Mouse (Mus musculus): ENCODE results near the gene Stab1.

Gene Stab1

GRCm38 (mm10) chr14:31168425-31168824 lies at the start of gene Stab1:
Gene Stab1 (minus strand): TSS chr14:31168641.
- DNase-seq (ENCODE audit: low read depth, low spot score): no peak

DNA sequence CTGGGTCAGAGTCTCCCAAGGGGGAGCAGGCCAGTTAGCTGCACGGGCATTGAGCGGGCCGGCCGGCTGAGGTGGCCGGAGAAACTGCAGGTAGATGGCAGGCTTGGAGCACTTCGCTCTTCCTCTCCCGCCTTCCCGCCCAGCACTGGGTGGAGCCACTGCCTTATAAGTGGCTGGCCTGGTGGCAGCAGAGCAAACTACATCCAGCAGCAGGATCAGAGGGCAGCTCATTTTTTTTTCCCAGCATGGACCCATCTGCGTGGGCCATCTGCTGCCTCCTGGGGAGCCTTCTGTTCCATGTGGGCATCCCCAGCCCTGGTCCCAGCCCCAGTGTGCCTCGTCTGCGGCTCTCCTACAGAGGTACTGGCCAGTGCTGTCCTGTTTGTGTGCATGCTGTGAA lies 49.2 kb upstream of the Stab1 start, which contains the start of gene Sema3g:
Gene Sema3g (plus strand): TSS at position 195 of the 400 bp plus-strand sequence.
- DNase-seq (ENCODE audit: low read depth, low spot score): no peak

DNA sequence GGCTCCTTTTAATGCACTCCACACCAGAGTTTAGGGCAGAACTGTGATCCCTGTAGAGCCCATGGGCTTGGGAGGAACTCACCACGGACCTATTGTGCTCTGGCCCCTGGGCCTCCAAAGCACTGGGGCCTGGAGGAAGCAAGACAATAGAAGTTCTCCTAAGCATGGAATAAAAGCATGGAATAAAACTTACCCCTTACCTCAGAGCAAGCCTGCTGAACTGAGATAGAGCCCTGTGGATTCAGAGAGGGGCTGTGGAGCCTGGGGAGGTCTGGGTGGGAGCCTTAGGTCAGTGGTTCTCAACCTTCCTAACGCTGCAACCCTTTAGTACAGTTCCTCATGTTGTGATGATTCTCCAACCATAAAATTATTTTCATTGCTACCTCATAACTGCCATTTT lies 48.4 kb upstream of the Stab1 start, which contains the start of gene Nisch:
Gene Nisch (minus strand): TSS at position 101 of the 400 bp plus-strand sequence.
- DNase-seq (ENCODE audit: low read depth, low spot score): no peak

GRCm38 (mm10) chr14:31215157-31216002 lies 46.9 kb upstream of the Stab1 start:
- no peak for DNase-seq (ENCODE audit: low read depth, low spot score)

GRCm38 (mm10) chr14:31214684-31215083 lies 46.2 kb upstream of the Stab1 start:
- DNase-seq (ENCODE audit: low read depth, low spot score): no peak

GRCm38 (mm10) chr14:31213868-31214267 lies 45.4 kb upstream of the Stab1 start:
- no peak for DNase-seq (ENCODE audit: low read depth, low spot score)

DNA sequence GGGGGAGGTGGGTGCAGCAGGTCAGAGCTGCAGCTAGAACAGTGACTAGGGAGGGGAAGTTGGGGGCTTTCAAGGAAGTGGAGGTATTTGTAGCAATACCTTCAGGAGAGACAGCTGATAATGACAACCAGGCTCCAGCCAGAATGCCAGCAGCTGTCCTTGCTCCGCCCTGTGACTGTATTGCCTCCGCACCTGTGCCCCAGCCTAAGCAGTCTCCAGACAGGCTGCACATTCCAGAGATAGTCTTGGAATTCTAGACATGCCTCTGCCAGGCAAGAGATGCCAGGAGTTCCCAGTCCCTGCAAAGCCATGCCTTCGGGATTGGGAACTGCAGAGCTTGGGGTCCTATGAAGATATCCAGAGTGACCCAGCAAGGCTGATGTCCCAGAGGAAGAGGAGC lies 44.1 kb upstream of the Stab1 start:
- DNase-seq (ENCODE audit: low read depth, low spot score): no peak

DNA sequence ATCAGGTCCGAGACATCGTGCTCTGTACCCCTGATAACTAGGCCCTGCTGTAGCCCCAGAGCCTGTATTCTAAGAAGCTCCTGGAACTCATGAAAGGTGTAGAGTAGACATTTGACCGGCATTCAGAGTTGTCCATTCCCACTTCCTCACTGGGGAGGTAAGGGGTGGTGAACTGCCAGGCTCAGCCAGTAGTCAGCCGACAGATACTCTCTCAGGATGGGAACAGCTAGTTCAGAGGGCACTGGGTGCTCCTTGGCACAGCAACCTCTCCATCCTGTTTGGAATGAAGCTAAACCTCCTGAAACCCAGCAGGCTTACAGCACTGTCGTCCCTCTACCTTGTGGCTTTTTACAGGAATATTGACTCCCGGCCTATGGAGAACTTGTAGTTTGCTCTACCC lies 43.4 kb upstream of the Stab1 start:
- no peak for DNase-seq (ENCODE audit: low read depth, low spot score)

DNA sequence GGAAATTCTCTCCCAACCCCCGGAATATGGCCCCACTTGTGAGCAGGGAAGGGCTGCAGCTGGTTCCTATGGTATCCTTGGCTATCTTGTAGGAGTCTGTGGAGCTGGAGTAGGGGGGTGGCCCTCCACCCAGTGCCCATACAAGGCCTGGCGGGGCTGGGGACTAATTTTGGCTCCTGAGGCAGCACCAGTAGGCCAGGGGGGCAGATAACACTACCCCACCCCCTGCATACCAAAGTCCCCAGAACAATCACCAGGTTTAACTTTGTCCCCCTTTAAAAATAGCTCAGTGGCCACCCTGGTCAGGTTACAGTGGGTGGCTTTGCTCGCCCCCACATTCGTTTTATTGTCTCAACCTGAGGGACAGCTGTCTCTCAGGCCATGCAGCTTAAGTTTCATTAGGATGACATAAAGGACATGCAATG lies 40.7 kb upstream of the Stab1 start:
- DNase-seq (ENCODE audit: low read depth, low spot score): no peak

DNA sequence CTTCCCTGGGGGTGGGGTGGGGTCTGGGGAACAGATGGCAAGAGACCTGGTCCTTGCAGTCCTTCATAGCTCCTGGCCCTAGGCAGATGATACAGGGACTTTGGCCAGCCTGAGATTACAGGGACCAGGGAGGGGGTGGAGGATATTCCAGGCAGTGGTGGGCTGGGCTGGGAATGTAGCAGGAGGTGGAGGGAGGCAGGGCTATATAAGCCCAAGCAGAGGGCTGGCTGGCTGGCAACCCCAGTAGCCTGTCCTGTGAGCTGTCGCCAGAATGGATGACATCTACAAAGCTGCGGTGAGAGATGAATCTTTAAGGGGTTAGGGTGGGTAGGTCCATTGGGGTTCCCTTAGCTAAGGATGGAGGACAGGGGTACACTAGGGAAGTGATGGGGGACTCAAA lies 39.6 kb upstream of the Stab1 start, which contains the start of gene Tnnc1:
Gene Tnnc1 (plus strand): TSS at position 229 of the 400 bp plus-strand sequence.
- no peak for DNase-seq (ENCODE audit: low read depth, low spot score)

DNA sequence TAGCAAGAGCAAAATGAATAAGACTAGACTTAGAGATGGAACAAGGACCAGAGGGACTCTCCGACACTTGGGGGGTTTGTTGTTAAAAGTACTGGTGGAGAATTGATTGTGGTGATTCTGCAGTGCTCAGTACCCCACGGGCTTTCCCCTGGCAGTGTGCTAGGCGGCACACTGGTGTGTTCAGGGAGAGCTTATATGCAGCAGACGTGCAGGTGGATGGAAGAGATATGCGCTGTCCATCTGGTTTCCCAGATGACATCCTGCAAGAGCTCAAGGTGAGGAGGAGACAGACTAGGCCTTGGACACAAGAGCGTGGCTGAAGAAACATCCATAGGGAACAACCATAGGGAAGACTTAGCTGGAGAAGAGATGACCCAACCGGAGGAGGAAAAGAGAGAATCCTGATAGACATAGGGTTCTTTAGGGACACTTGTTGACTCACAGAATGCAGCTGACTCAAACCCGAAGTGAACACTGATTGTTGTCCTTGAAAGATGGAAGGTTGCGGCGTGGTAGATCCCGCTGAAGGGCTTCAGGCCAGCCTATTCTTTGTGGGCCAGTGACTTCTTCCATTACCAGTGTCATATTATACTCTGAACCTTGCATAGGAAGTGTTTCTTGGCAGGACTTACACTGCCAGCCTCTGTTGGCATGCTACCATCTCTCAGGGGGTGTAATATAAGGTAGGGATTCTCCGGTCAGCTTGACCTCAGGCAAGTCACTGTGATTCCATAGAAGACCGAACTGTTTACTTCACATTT lies 38.8 kb upstream of the Stab1 start:
- no peak for DNase-seq (ENCODE audit: low read depth, low spot score)

- peak; percentile 87 for DNase-seq (ENCODE audit: low read depth, low spot score)
Measured at GRCm38 (mm10) chr14:31206472-31206981, 38.1 kb upstream of the Stab1 start.

- DNase-seq (ENCODE audit: low read depth, low spot score): no peak
Measured at GRCm38 (mm10) chr14:31205562-31206467, 37.4 kb upstream of the Stab1 start.

DNA sequence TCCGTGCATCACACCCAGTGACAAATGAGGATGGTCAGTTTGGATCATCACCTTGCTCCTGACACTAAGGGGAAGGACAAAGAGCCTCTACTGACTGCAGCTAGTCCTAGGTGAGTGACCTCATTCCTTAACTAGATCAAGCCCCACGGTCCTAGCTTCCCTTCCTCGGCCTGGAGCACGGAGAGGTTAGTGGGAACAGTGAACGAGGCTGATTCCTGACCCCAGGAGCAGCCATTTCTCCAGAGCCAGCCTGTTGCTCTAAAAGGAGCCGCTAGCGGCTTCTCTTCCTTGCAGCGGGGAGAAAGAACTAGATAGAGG lies 36.8 kb upstream of the Stab1 start:
- DNase-seq (ENCODE audit: low read depth, low spot score): no peak

DNA sequence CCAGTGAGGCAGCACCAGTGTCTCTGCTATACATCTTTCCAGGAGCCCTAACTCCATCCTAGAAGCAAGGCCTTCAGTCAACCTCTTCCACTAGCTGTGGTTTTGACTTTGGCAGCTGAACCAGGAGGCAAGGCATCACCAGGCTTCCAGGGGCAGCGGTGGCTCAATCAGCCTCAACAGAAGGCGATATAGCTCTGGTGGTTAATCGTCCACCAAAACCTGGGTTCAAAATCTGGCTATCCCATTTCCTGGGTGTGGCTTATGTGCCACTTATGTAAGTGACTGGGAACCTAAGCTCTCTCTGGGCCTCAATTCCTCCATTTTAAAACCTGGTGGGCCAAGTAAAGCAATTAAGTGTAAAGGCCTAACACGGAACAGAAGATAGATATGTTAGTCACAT lies 36.4 kb upstream of the Stab1 start:
- DNase-seq (ENCODE audit: low read depth, low spot score): no peak

DNA sequence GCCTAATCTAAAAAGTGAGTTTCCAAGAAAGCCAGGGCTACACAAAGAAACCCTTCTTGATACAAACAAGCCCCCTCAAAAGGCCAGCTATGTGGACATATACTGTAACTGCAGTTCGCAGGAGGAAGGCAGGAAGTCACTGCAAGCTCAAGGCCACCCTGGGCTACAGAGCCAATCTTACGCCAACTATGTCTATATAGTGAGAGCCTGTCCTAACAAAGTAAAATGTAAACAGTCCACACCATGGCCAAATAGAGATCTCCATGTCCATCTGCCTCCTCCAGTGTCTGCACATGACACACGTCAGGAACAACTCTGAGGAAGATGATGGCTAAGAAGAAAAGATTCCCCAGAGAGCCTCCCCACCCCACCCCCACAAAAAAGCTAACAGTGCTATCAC lies 31.6 kb upstream of the Stab1 start:
- no peak for DNase-seq (ENCODE audit: low read depth, low spot score)

GRCm38 (mm10) chr14:31199599-31199998 lies 31.2 kb upstream of the Stab1 start:
- no peak for DNase-seq (ENCODE audit: low read depth, low spot score)

- no peak for DNase-seq (ENCODE audit: low read depth, low spot score)
Measured at GRCm38 (mm10) chr14:31197547-31198516, 29.4 kb upstream of the Stab1 start.

DNA sequence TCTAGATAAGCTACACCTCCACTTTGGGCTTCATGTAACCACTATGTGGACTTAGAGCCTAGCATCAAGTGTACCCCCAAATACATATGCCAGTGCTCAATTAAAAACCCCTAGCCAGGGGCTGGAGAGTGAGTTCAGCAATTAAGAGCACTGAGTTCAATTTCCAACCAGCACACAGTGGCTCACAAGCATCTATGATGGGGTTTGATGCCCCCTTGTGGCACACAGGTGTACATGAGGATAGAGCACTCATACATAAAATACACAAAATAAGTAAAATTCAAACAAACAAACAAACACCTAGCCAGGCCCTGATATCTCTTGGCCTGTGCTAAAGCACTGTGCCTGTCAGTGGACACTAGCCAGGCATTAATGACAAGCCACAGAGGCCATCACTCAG lies 27.5 kb upstream of the Stab1 start:
- no peak for DNase-seq (ENCODE audit: low read depth, low spot score)

GRCm38 (mm10) chr14:31195521-31195920 lies 27.1 kb upstream of the Stab1 start:
- no peak for DNase-seq (ENCODE audit: low read depth, low spot score)

All from retina, adult 2 months (tissue).